Mouse (Mus musculus) neural tube, embryonic 11.5 days (tissue): ENCODE measurements at regions not wholly inside any gene's neighbourhood (a gene's known extent, or its start where the extent isn't known, plus 50 kb on each side); places are given as distances from the start of the nearest gene placed in this dataset.

ENCODE experiments used
- ATAC-seq: fragments of 200-750 bp; cut with Nextera tagmentation; 2 replicates; pipeline ENCODE4 v1.8.0; 2017; ENCODE audit warnings: moderate number of reproducible peaks, mild to moderate bottlenecking, moderate TSS enrichment, moderate library complexity; ENCODE audit not compliant: insufficient read depth, low FRiP score, low TSS enrichment
- DNase-seq: peaks from one replicate; pipeline ENCODE4 v3.0.0-alpha.2; 2015; ENCODE audit warnings: low spot score
- H3K27ac ChIP-seq: fragments of 300-500 bp; sonication (generic); 2 replicates; pipeline ENCODE4 v1.5.1; 2014; ENCODE audit warnings: low read depth, mild to moderate bottlenecking, low read length
- H3K27me3 ChIP-seq: fragments of 300-500 bp; sonication (generic); 2 replicates; pipeline ENCODE4 v1.6.1; 2014; ENCODE audit warnings: mild to moderate bottlenecking, low read length, mixed read lengths; ENCODE audit not compliant: control insufficient read depth, insufficient read depth
- H3K36me3 ChIP-seq: fragments of 300-500 bp; sonication (generic); 2 replicates; pipeline ENCODE4 v1.6.1; 2014; ENCODE audit warnings: mild to moderate bottlenecking, low read length, moderate library complexity, mixed read lengths; ENCODE audit not compliant: control insufficient read depth, insufficient read depth
- H3K4me1 ChIP-seq: fragments of 300-500 bp; sonication (generic); 2 replicates; pipeline ENCODE4 v1.6.1; 2014; ENCODE audit warnings: low read length, mixed read lengths; ENCODE audit not compliant: control insufficient read depth, insufficient read depth
- H3K4me2 ChIP-seq: fragments of 300-500 bp; sonication (generic); 2 replicates; pipeline ENCODE4 v1.6.1; 2014; ENCODE audit warnings: low read depth, mild to moderate bottlenecking, moderate library complexity
- H3K4me3 ChIP-seq: fragments of 300-500 bp; sonication (generic); 2 replicates; pipeline ENCODE4 v1.5.1; 2014; ENCODE audit warnings: low read depth, low read length
- H3K9ac ChIP-seq: fragments of 300-500 bp; sonication (generic); 2 replicates; pipeline ENCODE4 v1.6.1; 2014; ENCODE audit warnings: mild to moderate bottlenecking, low read length
- H3K9me3 ChIP-seq: fragments of 300-500 bp; sonication (generic); 2 replicates; pipeline ENCODE4 v1.6.1; 2016; ENCODE audit warnings: low read length; ENCODE audit not compliant: control insufficient read depth
- WGBS: fragments of 180-500 bp; shearing (Covaris S2); extraction: QIAGEN DNeasy Blood & Tissue Kit; methylation state at CpG from one replicate; pipeline ENCODE4 v1.1.7; 2014; 5-methylcytosine and 5-hydroxymethylcytosine counted together

GRCm38 (mm10) chr13:101534490-101534889 lies 233.5 kb downstream of the Pik3r1 start:
- WGBS = 43% methylated on average over 6 of the region's 6 CpGs
- no peak overlapping the region for H3K4me2 ChIP-seq

GRCm38 (mm10) chr13:101532913-101533312 lies 235.1 kb downstream of the Pik3r1 start:
- H3K27ac ChIP-seq = no peak overlapping the region
- 56% methylated on average over 4 of the region's 4 CpGs for WGBS
- no peak for DNase-seq
- H3K9me3 ChIP-seq = no peaks in the 10 kb centered on the region
- no peaks in the 10 kb centered on the region for H3K27me3 ChIP-seq
- no peaks in the 10 kb centered on the region for H3K36me3 ChIP-seq
- ATAC-seq = no peak
- H3K4me2 ChIP-seq = no peak overlapping the region
- no peaks in the 10 kb centered on the region for H3K4me1 ChIP-seq
- H3K9ac ChIP-seq = no peak overlapping the region
- no peak overlapping the region for H3K4me3 ChIP-seq

More at GRCm38 (mm10) chr13:101534490-101534889, 233.5 kb downstream of the Pik3r1 start:
- ATAC-seq (peak; percentile 53; the same call in 1 of the 2 replicates), DNase-seq (peak; percentile 26)
- Histone ChIP-seq H3K27me3 (no peaks in the 10 kb centered on the region), H3K27ac (no peak overlapping the region), H3K4me1 (no peaks in the 10 kb centered on the region), H3K9me3 (no peaks in the 10 kb centered on the region), H3K4me3 (no peak overlapping the region), H3K9ac (no peak overlapping the region), H3K36me3 (no peaks in the 10 kb centered on the region)

GRCm38 (mm10) chr13:101527691-101528090 lies 240.3 kb downstream of the Pik3r1 start:
- Histone ChIP-seq H3K4me1 (no peaks in the 10 kb centered on the region), H3K9me3 (no peaks in the 10 kb centered on the region), H3K27ac (no peak overlapping the region), H3K4me3 (no peak overlapping the region), H3K4me2 (no peak overlapping the region), H3K9ac (no peak overlapping the region), H3K36me3 (no peaks in the 10 kb centered on the region), H3K27me3 (no peaks in the 10 kb centered on the region)
- DNase-seq (no peak), ATAC-seq (no peak)
- 82% methylated on average over 5 of the region's 5 CpGs for WGBS

GRCm38 (mm10) chr13:101524781-101525180 lies 243.2 kb downstream of the Pik3r1 start:
- ATAC-seq = no peak
- Histone ChIP-seq H3K36me3 (no peaks in the 10 kb centered on the region), H3K4me1 (no peaks in the 10 kb centered on the region), H3K27me3 (no peaks in the 10 kb centered on the region), H3K9me3 (no peaks in the 10 kb centered on the region), H3K4me2 (no peak overlapping the region), H3K9ac (no peak overlapping the region), H3K4me3 (no peak overlapping the region), H3K27ac (no peak overlapping the region)
- DNase-seq = no peak
- 91% methylated on average over 3 of the region's 3 CpGs for WGBS

GRCm38 (mm10) chr13:101524223-101524622 lies 243.8 kb downstream of the Pik3r1 start:
- H3K36me3 ChIP-seq = no peaks in the 10 kb centered on the region
- ATAC-seq = no peak
- no peak overlapping the region for H3K4me3 ChIP-seq
- no peak overlapping the region for H3K4me2 ChIP-seq
- H3K9ac ChIP-seq = no peak overlapping the region
- DNase-seq = no peak
- H3K27ac ChIP-seq = no peak overlapping the region
- H3K4me1 ChIP-seq = no peaks in the 10 kb centered on the region
- H3K9me3 ChIP-seq = no peaks in the 10 kb centered on the region
- 83% methylated on average over 3 of the region's 3 CpGs for WGBS
- H3K27me3 ChIP-seq = no peaks in the 10 kb centered on the region

- no peaks in the 10 kb centered on the region for H3K9me3 ChIP-seq
- 84% methylated on average over 3 of the region's 3 CpGs for WGBS
- no peaks in the 10 kb centered on the region for H3K36me3 ChIP-seq
- no peak for DNase-seq
- H3K27ac ChIP-seq = no peak overlapping the region
- no peak overlapping the region for H3K9ac ChIP-seq
- no peaks in the 10 kb centered on the region for H3K27me3 ChIP-seq
- no peak overlapping the region for H3K4me3 ChIP-seq
- H3K4me1 ChIP-seq = no peaks in the 10 kb centered on the region
- ATAC-seq = no peak
- H3K4me2 ChIP-seq = no peak overlapping the region
These were observed 244.5 kb downstream of the Pik3r1 start for GRCm38 (mm10) chr13:101523492-101523891.

- 89% methylated on average over 2 of the region's 2 CpGs for WGBS
- no peaks in the 10 kb centered on the region for H3K4me1 ChIP-seq
These were observed 245.4 kb downstream of the Pik3r1 start for GRCm38 (mm10) chr13:101522597-101522996.

GRCm38 (mm10) chr13:101513354-101513753 lies 254.7 kb downstream of the Pik3r1 start:
- H3K27ac ChIP-seq = no peak overlapping the region
- H3K4me1 ChIP-seq = no peaks in the 10 kb centered on the region
- H3K27me3 ChIP-seq = no peaks in the 10 kb centered on the region
- no peaks in the 10 kb centered on the region for H3K36me3 ChIP-seq
- no peak overlapping the region for H3K4me3 ChIP-seq
- 88% methylated on average over 3 of the region's 3 CpGs for WGBS
- no peak overlapping the region for H3K9ac ChIP-seq
- no peak for DNase-seq
- H3K4me2 ChIP-seq = no peak overlapping the region
- ATAC-seq = no peak
- peaks cover 2% of the 10 kb centered on the region; the same call in 1 of the 2 replicates for H3K9me3 ChIP-seq

More at GRCm38 (mm10) chr13:101522597-101522996, 245.4 kb downstream of the Pik3r1 start:
- Histone ChIP-seq H3K4me3 (no peak overlapping the region), H3K9ac (no peak overlapping the region), H3K4me2 (no peak overlapping the region), H3K27ac (no peak overlapping the region), H3K27me3 (no peaks in the 10 kb centered on the region), H3K9me3 (no peaks in the 10 kb centered on the region), H3K36me3 (no peaks in the 10 kb centered on the region)
- ATAC-seq = no peak
- DNase-seq = no peak

- H3K4me3 ChIP-seq = no peak overlapping the region
- DNase-seq (no peak), ATAC-seq (no peak)
- no peaks in the 10 kb centered on the region for H3K27me3 ChIP-seq
- H3K9ac ChIP-seq = no peak overlapping the region
- no peaks in the 10 kb centered on the region for H3K4me1 ChIP-seq
- no peak overlapping the region for H3K27ac ChIP-seq
- no peaks in the 10 kb centered on the region for H3K36me3 ChIP-seq
- no peak overlapping the region for H3K4me2 ChIP-seq
- 54% methylated on average over 1 of the region's 1 CpGs for WGBS
- no peaks in the 10 kb centered on the region for H3K9me3 ChIP-seq
These were observed 258.1 kb downstream of the Pik3r1 start for GRCm38 (mm10) chr13:101509946-101510345.
